Mouse (Mus musculus): ENCODE results near the gene Dip2b.

Gene Dip2b

DNA sequence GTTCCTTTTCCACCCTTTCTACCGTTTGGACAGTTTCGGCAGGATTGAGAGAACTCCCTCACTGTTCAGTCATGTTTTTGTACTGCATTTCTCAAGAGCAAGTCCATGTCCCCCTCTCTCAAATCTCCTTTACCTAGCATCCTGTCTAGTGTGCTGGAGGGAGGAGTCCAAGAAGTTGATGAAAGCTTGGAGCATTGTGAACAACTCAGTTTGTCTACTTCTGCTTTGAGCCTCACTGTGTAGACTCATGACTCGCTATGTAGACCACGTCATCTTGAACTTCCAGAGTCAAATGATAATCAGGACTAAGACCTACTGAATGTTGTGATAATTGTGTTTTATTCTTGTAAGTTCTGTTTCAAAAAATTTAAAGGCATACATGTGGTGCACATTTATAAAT lies 46.4 kb downstream of the Dip2b start:
- DNase-seq (ENCODE audit: low spot score in 2 of 2) = no peak

DNA sequence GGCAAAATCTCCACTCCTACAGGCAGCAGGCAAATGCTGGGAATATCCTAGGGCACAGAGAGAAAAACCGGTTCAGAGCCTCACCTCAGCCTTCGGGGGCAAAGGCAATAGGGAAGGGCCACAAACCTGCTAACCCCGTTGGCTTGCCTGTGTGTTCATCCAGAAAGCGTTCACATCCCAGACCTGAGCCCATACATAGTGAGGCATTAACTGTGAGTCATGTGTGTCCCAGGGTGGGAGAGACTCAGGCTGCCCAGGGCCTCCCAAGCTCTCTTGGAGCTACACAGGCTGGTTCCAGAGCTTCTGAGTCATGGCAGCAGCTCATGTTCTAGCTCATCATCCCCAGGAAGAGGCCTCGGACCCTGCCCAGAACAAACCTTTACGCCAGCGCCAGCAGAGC lies 49.6 kb downstream of the Dip2b start:
- no peak for DNase-seq (ENCODE audit: low spot score in 2 of 2)

DNA sequence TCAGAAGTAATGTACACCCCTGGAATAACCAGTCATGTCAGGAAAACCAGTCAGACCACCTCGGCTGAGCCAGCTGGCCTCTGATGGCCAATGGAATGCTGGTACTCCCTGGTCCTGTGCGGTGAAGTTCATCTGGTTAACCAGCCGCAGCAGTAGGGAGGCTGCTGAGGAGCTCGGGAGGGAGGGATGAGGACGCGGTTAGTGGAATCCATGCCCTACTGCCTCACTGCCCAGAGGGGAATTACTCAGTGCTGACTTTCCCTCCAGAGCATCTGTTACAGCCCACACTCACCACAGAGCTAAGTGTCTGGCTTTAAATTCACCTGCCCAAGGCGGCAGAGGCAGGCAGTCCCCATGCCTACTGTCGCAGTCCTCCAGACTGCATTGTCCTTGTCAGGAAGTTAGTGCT lies 51.2 kb downstream of the Dip2b start:
- peak in 1 of 2 experiments; percentile 22 for DNase-seq (ENCODE audit: low spot score in 2 of 2)

DNA sequence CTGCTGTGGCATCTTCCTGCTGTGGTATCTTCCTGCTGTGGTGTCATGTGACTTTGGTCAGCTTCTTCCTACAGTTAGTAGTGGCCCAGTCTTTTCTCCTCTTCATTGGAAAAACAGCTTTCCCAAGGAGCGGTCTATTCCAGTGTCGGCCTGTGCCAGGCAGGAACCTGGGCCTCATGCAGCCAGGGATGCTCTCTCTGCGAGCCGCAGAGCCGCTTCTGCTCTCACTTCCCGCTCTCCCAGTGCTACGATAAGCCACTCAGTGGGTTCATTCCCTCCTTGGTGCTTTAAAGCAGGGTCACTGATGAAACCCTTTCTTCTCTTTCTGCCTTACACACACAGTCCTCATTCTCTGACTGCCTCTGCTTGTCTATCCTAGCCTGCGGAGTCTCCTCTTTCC lies 53.4 kb downstream of the Dip2b start:
- DNase-seq (ENCODE audit: low spot score in 2 of 2) = no peak

DNA sequence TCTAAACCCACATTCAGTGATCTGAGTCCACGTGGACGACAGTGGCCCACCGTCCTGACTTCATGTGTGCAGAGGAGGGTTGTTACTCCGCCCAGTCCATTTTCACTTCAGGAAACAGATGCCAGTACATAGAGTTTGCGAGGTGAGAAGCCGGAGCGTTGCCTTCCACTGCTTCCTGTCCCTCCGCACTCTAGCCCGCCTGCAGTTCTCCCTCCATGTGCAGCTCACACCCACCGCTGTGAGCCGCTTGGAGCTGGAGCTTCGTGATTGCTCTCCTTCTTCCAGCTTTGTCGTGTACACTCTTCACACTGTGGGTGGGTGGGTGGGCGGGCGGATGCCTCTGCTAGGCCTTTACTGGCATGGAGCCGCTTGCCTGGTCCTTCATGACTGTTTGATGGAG lies 53.8 kb downstream of the Dip2b start:
- peak in 1 of 2 experiments; percentile 10 for DNase-seq (ENCODE audit: low spot score in 2 of 2)

DNA sequence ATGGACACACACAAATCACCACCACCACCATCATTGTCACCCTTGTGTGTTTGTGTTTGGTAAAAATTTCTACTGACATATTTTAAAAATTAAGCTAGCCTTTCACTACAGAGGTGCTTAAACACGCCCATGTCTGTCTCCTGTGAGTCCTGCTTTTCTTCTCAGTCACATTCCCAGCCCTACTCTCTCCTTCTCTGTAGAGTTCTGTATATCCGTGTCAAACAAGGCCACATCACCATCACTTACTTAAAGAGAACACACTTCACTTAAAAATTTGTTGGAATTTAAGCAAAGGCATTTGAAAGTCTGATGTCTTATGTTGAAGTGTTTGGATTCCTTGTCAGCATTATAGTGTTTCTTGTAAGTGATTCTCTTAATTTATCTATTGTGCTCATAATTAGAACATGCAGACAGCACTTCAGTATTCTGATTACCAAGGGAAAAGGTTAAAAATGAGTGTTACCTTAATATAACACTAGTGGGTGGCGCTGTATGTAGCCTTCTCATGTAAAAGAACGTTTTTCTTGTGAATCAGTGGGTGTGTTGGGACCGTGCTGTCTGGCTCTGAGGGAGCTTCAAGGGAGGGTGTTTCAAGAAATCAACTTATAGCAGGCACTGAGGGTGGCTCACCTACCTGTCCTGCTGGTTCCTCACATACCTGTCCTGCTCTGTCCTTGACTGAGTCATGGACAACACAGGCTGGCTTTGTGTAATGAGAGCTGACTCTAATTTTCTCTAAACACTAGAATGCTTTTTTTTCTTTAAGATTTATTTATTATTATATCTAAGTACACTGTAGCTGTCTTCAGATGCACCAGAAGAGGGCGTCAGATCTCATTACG lies 58.3 kb downstream of the Dip2b start:
- DNase-seq (ENCODE audit: low spot score in 2 of 2) = no peak

DNA sequence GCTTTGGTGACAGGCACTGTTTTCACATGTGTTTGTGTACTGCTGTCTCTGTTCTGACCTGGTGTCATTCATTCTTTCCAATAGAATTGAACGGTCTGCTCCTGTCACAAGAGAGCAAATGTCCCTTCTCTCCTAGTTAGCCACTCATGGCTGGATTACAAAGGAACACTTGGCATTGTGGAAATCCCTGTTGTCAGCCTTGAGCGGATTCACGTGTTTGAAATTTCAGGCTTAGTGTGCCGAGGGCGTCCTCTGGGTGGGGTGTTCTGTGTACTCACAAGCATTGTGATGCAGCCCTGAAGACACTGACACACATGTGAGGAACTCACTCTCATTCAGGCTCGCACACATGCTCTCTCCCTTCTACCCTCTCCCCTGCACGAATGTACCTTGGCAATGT lies 61.9 kb downstream of the Dip2b start:
- no peak for DNase-seq (ENCODE audit: low spot score in 2 of 2)

DNA sequence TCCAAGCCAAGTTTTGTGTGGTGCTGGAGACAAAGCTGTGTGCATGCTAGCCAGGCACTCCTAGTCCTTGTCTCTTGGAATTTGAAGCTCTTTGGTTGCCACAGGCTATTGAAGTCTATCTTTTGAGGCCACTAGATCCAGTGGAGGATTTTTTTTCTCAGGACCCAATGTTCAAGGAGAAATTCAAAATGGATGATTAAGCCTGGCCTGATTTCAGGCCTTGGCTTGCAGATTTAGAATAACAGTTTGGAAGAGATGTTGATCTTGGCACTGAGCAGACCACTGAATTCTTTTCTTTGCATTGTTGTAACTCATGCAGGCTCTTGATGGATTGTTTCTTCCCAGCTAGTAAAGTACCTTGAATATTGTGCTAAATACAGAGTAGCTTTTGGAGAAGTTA lies 62.7 kb downstream of the Dip2b start:
- DNase-seq (ENCODE audit: low spot score in 2 of 2) = no peak

DNA sequence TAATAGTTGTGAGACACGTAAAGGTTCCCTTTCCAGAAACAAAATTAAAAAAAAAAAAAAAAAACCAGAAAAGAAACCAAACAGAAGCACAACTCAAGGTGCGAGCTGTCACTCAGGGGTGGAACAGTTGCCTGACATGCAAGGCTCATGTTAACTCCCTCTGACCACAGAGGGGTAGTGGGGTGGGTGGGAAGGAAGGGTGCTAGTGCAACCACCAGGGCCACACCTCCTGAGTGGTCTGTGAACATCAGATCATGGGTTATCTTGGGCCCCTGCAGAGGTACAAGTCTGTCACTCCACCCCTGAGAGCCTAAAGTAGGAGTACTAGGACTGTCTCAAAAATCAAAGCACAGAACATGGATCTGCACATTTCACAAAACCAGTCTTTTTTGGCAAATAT lies 65.7 kb downstream of the Dip2b start:
- DNase-seq (ENCODE audit: low spot score in 2 of 2) = no peak

DNA sequence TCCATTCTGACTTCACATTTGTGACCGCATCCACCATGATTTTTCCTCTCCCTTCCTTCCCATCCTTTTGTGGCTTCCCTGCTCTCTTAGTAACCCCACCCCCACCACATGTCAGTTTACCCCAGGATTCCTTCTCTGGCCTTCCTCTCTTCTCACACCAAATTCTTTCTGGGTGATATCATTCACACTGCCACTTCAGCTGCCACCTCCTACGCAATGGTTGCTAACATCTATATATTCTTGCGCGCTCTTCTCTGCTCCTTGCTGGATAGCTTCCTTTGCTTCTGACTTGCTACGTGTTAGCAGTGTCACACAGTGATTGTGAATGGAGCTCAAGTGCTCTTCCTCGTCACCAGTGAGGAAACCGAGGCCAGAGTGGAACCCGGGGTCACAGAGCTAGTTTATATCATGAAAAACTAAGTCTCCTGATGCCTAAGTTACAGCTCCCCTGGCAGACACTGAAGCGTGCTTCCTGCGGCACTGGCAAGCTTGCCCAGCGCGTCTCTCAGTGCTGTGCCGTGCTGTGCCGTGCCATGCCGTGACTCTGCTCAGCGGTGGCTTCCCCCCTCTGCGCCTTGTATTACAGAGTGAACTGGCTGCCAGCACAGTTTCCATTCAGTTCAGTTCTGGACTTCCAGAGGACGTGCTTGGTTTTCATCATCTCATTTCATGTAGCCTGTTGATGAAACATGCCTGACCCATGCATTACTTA lies 69.8 kb downstream of the Dip2b start:
- no peak for DNase-seq (ENCODE audit: low spot score in 2 of 2)

DNA sequence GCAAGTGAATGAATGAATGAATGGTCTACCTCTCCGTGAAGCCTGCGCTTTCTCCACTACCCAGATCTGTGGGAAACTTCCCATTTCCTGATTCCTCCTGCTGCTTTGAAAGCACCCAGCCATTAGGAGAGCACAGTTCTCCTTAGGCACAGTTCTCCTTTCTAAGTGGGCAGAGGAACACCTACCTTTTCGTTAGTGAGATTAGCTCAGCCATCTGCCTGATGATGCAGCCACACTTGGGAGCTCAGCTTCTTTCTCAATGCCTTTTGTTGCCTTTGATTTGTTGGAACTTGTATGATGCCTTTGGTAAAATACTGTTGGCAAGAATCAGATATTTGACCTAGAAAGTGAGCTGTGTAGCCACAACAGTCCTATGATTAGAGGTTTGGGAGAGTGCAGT lies 71.5 kb downstream of the Dip2b start:
- DNase-seq (ENCODE audit: low spot score in 2 of 2) = no peak

DNA sequence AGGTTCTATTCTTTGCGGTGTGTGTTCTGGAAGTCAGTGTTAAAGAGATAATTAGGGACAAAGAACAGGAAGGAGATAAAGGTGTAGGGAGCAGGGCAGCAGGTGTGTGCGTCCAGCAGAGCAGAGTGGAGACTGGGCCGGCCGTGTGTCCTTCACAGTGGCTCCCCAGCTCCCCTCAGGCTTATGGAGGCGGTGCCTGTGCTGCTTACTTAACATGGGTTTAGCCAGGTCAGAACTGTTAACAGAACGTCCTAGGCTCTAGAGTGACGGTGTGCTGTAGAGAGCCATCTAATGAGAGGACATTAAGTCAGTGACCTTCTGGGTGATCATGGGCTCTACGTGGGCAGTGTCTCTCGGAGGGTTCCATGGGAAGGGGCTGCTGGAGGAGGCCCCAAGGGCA lies 73.4 kb downstream of the Dip2b start:
- no peak for DNase-seq (ENCODE audit: low spot score in 2 of 2)

DNA sequence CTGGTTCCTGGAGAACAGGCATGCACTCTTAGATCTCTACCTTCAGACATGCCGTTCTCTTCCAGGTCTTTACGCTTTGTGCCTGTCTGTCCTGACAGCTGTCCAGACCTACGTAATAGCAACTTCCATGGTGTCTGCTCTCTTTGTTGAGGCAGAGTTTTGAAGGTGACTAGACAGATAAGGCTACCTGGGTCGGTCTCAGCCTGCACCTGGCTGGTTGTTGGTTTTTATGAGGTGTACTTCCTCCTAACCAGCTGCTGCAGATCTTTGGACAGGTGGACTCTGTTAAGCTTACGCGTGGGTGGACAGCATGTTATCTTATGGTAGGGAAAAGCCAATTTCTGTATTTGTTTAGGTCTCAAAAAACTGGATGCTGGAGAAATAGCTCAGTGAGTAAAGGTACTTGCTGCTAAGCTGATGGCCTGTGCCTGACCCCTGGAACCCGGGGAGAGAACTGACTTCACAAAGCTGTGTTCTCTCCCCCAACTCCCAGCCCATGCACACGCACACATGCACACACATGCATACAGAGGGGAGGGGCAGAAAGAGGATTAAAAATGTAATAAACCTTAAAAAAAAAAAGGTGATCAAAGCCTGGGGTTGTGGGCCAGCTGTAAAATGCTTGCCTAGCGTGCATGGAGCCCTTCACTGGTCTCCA lies 74.0 kb downstream of the Dip2b start:
- no peak for DNase-seq (ENCODE audit: low spot score in 2 of 2)

DNA sequence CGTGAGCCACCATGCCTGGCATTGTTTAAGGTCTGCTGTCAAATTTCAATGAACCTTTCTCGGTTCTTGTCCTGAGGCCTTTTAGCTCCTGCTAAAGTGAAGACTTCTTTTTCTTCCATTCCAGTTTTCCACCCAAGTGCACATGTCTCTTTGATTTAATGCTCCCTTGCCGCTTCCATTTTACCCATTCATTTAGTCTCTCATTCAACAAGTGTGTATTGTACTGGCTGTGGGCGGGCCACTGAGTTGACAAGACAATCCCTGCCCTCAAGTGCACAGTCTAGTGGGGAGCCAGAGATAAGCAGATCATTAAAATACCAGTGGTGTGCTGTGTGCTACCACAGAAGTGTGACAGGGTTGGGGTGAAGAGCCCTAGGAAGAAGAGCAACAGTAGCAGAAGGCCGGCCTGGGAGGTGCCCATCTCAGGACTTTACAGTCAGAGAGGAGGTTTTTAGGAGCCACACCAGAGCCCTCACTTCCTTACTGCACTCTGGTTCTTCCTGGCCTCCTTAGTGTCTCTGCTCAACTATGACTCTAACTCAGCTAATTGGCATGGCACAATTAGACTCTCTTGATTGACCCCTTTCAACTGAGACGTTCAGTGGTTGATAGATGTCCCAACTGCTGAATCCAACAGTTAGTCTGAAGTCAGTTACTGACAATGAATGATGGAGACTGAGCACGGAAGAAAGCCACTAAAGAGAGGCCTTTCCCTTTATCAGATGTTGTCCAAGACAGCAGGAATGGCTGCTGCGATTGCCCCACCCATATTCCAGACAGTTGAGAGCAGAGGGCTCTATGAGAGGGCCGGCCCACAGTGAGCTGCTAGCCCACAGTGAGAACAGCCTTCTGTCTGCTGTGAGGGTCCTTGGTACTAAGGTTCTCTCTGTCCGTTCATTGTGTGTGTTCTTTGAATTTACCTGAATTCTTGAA lies 75.1 kb downstream of the Dip2b start:
- no peak for DNase-seq (ENCODE audit: low spot score in 2 of 2)

DNA sequence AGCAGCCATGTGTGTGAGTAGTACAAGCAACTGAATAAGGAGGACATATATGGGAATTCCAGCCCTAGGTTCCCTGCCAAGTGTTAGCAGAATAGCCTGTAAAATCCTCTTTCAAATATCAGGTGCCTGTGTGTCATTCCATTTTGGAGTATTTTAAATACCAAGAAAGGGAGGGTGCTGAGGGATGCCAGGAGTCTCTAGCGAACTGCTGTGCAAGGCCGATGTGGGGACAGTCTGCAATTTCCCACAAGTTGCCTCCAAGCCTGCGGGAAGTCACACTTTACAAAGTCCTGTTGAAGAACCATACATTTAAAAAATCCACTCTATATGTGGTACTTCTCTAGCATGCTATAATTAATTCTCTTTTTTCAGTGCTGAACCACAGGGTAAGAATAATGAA lies 77.0 kb downstream of the Dip2b start:
- DNase-seq (ENCODE audit: low spot score in 2 of 2) = no peak

DNA sequence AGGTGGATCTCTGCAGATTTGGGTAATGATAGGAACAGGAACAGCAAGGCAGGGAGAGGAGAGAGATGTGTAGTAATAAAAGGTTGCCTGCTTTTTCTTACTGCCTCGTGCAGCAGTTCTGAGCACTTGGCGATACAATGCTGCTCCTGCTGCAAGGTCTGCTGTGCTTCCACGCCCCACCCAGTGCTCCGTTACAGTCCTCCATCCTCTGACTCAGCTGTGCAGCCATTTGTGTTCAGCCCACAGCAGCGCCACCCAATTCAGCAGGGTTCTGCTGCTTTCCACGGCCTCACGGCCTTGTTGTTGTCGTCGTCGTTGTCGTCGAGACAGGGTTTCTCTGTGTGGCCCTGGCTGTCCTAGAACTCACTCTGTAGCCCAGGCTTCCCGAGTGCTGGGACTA lies 77.9 kb downstream of the Dip2b start:
- no peak for DNase-seq (ENCODE audit: low spot score in 2 of 2)

DNA sequence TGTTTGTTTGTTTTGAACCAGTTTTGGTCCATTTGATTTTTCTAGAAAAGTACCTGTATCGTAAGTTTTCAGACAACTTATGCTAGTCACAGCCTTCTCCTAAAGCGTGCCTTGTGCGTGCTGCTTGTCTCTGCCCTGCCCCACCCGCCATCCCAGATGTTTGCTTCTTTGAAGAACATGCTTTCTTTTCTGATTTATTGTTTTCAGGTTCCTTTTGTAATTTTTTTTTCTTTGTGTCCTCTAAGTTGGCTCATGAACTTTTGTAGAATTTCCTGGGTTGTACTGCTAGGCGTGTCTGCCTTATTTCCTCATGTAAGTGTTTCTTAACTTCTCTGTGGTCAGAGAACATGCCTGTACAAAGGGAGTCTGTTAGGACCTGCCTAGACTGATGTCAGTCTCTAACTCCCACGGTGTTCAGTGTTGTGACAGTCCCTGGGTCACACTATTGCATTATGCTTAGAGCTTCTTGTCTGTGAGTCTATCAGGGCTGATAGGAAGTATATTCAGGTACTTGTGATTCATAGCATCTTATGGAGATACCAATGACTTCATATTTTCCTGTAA lies 80.8 kb downstream of the Dip2b start:
- no peak for DNase-seq (ENCODE audit: low spot score in 2 of 2)

DNA sequence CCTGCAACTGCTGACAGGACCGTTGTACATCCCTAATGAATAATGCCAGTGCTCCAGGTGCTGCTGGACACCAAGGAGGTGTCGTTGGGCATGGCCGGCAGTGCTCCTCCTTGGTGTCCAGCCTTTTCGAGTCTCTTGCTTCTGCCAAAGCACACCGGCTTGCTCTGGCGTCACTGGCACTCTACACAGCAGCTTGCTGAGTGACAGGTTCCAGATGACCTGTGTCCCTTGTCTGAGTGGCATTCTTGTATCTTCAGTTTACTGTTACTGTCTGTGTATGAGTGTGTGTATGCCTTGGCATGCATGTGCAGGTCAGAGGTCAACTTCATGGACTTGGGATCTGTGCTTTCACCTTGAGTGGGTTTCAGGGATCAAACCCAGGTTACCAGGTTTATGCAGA lies 83.0 kb downstream of the Dip2b start:
- DNase-seq (ENCODE audit: low spot score in 2 of 2) = no peak

DNA sequence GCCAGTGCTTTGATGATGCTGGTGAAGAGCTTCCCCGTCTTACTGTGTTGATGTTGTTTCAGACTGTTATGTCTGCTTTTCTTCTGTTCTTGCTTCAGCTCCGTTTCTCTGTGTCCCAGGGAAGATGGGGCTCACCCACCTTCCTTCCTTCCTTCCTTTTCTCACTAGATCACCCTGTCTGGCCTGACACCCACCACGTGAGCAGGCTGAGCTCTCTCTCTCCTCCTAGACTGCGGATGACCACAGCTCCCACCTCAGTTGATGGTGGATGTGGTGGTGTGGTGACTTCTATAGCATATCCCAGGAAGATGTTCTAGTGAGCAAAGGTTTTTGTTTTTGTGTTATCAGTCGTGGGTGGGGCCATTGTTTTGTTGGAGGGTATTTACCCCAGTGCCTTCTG lies 85.4 kb downstream of the Dip2b start:
- no peak for DNase-seq (ENCODE audit: low spot score in 2 of 2)

DNA sequence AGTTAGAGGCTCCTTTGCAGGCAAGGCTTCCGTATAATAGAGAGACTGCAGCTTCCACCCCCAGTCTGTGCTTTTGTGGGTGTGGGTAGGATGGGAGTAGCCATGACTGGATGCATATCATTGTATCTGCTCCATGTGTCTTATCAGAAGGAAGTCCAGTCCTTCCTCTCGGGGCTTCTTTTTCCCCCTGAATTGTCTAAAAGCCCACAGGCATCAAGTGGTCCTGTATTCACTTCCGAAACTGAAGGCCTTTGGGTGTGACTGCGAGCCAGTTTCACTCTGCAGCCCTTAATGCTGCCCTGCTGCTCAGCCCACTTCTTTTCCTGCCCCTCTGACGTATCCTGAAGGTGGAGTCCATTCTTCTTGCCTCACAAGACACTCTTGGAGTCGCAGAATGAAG lies 86.8 kb downstream of the Dip2b start:
- no peak for DNase-seq (ENCODE audit: low spot score in 2 of 2)

DNA sequence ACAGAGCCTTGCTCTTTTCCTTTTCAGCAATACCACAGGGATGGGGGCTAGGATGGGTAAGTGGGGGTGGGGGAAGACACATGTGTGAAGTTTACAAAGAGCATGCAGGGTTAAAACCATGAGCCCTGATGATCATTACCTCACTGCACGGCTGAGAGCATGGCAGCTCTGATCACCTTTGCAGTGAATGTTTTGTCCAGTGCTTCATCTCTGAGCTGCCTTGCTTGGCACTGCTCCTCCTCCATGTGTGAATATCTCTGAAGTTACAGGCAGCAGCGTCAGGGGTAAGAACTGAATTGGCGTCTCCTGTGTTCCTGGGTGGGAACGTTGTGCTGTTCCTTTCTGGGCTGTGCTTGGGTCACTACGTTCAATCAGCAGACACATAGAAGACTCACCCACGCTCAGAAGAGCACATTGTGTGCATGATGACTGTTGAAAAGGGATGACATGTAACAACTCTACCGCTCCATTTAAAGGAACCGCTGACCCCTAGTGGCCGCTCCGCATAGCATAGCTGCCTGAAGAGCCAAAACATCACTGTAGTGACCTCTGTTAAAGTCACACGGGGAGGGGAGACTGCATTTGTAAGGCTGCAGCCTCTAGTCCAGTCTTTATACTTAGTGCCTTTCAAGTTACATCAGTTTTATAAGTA lies 88.1 kb downstream of the Dip2b start:
- DNase-seq (ENCODE audit: low spot score in 2 of 2) = peak; percentile 58 to 79
